Mouse (Mus musculus) layer of hippocampus, adult 6 months (tissue): ENCODE measurements around the gene Ssxb10. TPM values are rescaled to one million over a fixed set of nuclear protein-coding genes. Genes with fewer than 3 reads are reported as not detected.

Experiments used
- long read RNA-seq, 2 experiments: library from polyadenylated mRNA; unstranded; transcript quantifications; one replicate each; pipeline ENCODE4 v2.0.0; 2019 to 2020
- polyA plus RNA-seq: library from polyadenylated mRNA; unstranded; fragments of <200 nt; fragmentation: Nextera tagmentation; gene quantifications from 2 replicates; pipeline ENCODE4 v1.2.3, GENCODE M21; 2021

The Ssxb10 gene
- not detected in 2 replicates for polyA plus RNA-seq
- long read RNA-seq, experiment 1, result 0 reads
- long read RNA-seq, experiment 2, result 0 reads

DNA sequence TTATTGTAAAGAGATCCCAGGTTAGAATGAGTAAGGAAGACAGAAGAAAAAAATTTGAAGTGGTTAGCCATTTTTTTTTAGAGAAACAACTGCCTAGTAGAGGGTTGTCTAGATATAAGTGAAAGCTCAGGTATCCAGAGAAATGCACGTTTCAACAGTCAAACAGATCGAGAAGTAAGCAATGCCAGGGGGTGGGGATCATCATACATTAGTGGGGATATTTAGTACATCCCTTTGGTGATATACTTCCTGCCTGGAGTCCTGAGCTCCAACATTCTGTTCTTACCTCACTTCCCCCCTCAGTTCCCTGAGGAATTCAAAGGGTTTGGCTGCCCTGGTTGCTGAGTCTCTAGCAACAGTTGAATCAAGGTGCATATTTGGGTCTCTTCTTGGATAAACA is at the start of gene Ssxb10:
Gene Ssxb10, plus strand, starts transcription at position 301 of the 400 bp plus-strand sequence.

GRCm38 (mm10) chrX:8366678-8367077 is 39.5 kb downstream of the Ssxb10 start, which contains the start of gene Ssxb9:
TSS of gene Ssxb9 (plus strand) at chrX:8366978.

Other genes with a start within 250 kb of the Ssxb10 start
- gene Was, start 236.9 kb upstream of the Ssxb10 start, polyA plus RNA-seq, result 0.23 and 0.29 TPM in 2 replicates
- gene Wdr13, start 194.5 kb upstream of the Ssxb10 start, polyA plus RNA-seq, result 18.4 and 21.3 TPM in 2 replicates
- 146 and 150 TPM in 2 replicates for gene Rbm3, start 181.5 kb upstream of the Ssxb10 start, polyA plus RNA-seq
- gene Tbc1d25, start 151.2 kb upstream of the Ssxb10 start, polyA plus RNA-seq, result 9.3 and 13.0 TPM in 2 replicates
- gene Ebp, start 133.9 kb upstream of the Ssxb10 start, polyA plus RNA-seq, result 21.4 and 24.5 TPM in 2 replicates
- gene Porcn, start 120.9 kb upstream of the Ssxb10 start, polyA plus RNA-seq, result 67.0 and 87.1 TPM in 2 replicates
- gene Ftsj1, start 75.0 kb upstream of the Ssxb10 start, polyA plus RNA-seq, result 29.7 and 33.4 TPM in 2 replicates
- gene Slc38a5, start 56.3 kb upstream of the Ssxb10 start, polyA plus RNA-seq, result 2.9 and 6.3 TPM in 2 replicates
- gene Ssxb9, start 39.6 kb downstream of the Ssxb10 start, polyA plus RNA-seq, result not detected in 2 replicates
- gene Ssxb1, start 85.9 kb downstream of the Ssxb10 start, polyA plus RNA-seq, result not detected in 2 replicates
- not detected in 2 replicates for gene Ssxb2, start 134.3 kb downstream of the Ssxb10 start, polyA plus RNA-seq
- gene Gm14459, start 197.5 kb downstream of the Ssxb10 start, polyA plus RNA-seq, result not detected in 2 replicates
- not detected in 2 replicates for gene Ssxb6, start 220.8 kb downstream of the Ssxb10 start, polyA plus RNA-seq